Mouse (Mus musculus): ENCODE data around the gene Wdr5b.

The Wdr5b gene

GRCm38 (mm10) chr16:36071071-36071449 lies 30.1 kb downstream of the Wdr5b start:
- DNase-seq (ENCODE audit: low spot score) = no peak

- peak; percentile 92 for DNase-seq (ENCODE audit: low spot score)
Measured at GRCm38 (mm10) chr16:36071450-36072379, 30.7 kb downstream of the Wdr5b start, which contains the start of the genes Fam162a and Ccdc58. Gene Fam162a (minus strand): TSS chr16:36071594. Gene Ccdc58 (plus strand): TSS chr16:36071685.

- DNase-seq (ENCODE audit: low spot score) = no peak
Measured at GRCm38 (mm10) chr16:36072410-36073011, 31.5 kb downstream of the Wdr5b start.

- DNase-seq (ENCODE audit: low spot score) = no peak
Measured at GRCm38 (mm10) chr16:36074772-36075171, 33.8 kb downstream of the Wdr5b start.

- DNase-seq (ENCODE audit: low spot score) = no peak
Measured at GRCm38 (mm10) chr16:36079916-36080315, 38.9 kb downstream of the Wdr5b start.

GRCm38 (mm10) chr16:36087846-36088245 lies 46.9 kb downstream of the Wdr5b start:
- no peak for DNase-seq (ENCODE audit: low spot score)

- DNase-seq (ENCODE audit: low spot score) = no peak
Measured at GRCm38 (mm10) chr16:36089065-36089464, 48.1 kb downstream of the Wdr5b start.

- no peak for DNase-seq (ENCODE audit: low spot score)
Measured at GRCm38 (mm10) chr16:36089850-36090616, 49.0 kb downstream of the Wdr5b start.

- DNase-seq (ENCODE audit: low spot score) = no peak
Measured at GRCm38 (mm10) chr16:36090785-36091509, 50.0 kb downstream of the Wdr5b start.
